Mouse (Mus musculus) CD4-positive, CD25-positive, alpha-beta regulatory T cell, adult 2 months (primary cell): ENCODE data around the gene Pycr2.
"Not testable (repeated sequence)": the region's sequence is repeated elsewhere in the genome, so short reads cannot be mapped to it uniquely, and the experiment has no call there.

ENCODE experiments used
- DNase-seq: peaks from one replicate; pipeline ENCODE4 v3.0.0-alpha.2; 2012; ENCODE audit warnings: low read depth, low spot score

Pycr2 gene

DNA sequence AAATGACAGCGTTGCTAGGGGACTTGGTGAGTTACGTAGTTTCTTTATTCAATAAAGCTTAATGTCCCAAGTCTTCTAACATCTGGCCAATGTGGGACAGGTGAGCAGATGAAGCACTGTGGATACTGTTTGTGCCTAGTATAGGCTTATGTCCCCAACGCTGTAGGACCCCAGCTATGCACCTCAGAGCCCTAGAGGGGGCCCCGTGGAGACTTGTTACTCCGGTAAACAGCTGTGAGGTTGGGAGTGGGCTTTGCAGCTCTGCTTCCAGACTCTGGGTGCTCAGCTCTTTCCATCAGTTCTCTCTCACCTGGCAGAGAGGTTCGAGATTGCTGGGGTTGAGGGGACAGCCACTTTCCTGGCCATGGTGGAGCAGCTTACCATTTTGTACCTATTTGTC lies 1.2 kb downstream of the Pycr2 start:
- no peak for DNase-seq

DNA sequence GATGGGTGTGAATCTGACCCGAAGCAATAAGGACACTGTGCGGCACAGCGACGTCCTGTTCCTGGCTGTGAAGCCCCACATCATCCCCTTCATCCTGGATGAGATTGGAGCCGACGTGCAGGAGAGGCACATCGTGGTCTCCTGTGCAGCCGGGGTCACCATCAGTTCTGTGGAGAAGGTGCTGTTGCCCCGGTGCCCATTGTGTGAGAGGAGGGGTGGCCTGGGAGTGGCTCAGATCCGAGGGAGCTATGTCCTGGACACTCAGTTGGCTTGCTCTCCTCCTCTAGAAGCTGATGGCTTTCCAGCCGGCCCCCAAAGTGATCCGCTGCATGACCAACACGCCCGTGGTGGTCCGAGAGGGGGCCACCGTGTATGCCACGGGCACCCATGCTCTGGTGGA lies 1.8 kb downstream of the Pycr2 start:
- DNase-seq: no peak

DNA sequence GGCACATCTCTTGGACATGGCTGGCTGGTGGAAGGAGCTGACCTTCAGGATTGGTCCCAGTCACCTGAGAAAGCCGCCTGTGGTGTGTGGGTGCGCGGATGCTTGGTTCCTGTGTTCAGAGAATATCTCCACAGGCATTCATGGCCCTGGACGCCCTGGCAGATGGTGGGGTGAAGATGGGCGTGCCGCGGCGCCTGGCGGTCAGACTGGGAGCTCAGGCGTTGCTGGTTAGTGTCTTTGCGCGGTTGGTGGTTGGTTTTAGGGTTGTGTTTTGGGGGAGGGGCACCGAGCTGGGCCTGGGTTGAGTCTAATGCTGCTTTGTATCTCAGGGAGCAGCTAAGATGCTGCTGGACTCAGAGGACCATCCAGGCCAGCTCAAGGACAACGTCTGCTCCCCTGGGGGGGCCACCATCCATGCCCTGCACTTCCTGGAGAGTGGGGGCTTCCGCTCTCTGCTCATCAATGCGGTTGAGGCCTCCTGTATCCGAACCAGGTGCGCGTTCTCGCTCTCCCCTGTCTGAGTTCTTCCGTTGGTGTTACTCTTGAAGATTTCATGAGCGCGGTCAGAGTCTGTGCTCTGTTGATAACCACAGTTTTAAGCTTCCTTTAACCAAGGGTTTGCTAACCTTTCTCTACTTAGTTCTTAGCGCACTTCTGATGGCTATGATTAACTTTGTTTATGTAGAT lies 2.5 kb downstream of the Pycr2 start:
- peak; percentile 47 for DNase-seq

DNA sequence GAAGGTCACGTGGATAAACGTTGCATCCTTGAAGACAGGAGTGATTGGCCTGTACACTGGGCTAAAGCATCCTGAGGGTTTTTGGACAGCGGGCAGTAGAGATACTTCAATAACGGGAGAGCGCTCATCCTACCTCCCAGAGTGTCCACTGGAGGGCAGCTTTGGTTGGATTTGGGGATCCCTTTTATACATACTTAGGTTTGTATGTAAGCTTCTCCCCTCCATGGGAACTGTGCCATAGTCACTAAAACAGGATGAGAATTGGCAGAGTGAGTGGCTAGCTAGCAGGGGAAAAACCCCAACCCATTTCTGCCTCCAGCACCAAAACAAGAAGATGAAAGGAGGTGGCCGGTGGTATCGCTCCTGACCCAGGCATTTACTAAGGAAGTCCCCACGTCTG lies 7.0 kb downstream of the Pycr2 start:
- no peak for DNase-seq

GRCm38 (mm10) chr1:180911653-180912287 lies 7.7 kb downstream of the Pycr2 start:
- peak; percentile 76 for DNase-seq

DNA sequence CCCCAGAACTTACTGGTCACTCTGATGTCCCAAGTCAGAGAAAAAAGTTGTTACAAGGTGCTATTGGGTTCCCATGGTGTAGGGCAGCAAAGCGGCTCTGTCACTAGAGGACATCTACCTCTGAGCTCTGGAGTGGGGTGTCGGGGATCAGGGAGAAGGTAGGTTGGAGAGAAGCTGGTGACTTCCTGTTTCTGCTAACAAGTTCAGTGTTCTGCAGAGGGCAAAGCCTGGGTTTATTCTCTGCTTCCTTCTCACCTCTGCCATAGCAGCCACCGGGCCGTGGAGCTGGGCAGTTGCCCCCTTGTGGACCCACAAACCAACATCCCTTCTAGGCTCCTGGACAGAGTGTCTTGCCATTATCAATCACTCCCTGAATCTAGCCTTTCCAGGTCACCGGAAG lies 8.7 kb downstream of the Pycr2 start:
- DNase-seq: peak; percentile 28

- no peak for DNase-seq
Observed at GRCm38 (mm10) chr1:180913797-180914196, 9.7 kb downstream of the Pycr2 start.

GRCm38 (mm10) chr1:180916425-180916824 lies 12.3 kb downstream of the Pycr2 start:
- peak; percentile 70 for DNase-seq

- DNase-seq: no peak
Observed at GRCm38 (mm10) chr1:180917053-180917452, 13.0 kb downstream of the Pycr2 start.

DNA sequence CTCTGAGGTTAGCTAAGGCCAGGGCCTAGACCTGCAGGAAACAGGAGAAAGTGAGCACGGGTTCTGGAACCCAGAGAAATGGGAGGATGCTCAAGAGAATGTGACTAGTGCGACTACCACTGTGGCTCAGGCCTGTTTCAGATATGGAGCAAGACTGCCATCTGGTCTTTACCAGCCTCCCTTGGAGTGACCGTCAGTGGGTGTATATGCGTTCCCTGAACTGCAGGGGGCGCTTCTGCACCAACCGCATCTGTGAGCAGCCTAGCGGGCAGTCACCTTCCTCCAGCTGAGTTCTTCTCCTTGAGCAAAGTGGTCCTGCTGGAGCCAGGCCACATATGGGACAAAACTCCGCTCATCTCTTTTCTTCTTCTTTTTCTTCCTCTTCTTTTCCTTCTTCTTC lies 15.6 kb downstream of the Pycr2 start:
- DNase-seq: peak; percentile 38

DNA sequence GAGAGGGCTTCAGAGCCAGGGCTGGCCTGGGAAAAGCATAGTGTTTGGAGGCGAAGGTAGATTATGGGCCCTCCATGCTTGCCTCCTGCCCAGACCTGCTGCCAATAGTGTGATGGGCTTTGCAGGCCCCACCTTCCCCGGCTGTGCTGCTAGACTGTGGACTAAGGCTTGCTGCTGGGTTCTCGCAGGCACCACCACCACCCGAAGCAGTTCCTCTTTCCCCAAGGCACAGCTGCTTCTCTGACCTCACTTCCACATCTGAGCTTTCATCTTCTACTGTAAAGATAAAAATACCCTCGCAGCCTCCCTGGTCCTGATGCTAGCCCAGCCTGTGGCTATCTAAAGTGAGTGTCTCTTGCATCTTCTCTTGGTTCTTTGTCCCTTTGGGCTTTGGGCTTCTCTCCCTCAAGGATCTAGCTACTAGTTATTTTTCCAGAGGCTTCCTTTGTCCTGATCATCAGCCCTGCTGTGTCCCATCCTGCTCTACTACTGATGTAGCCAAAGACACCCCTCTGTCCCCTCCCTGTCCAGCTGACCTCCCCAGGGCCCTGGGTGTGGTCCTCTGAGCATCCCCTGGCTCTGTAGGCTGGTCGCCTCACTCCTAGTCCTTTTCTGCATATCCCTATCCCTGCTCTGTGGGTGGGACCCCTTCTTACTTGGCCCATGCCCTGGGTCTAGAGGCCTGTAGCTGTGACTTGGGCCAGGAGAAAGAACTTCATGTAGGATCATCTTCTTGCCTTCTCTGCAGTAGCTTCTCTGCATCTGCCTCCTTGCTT lies 18.4 kb downstream of the Pycr2 start:
- peak; percentile 44 for DNase-seq

GRCm38 (mm10) chr1:180924737-180925136 lies 20.6 kb downstream of the Pycr2 start:
- DNase-seq: no peak

DNA sequence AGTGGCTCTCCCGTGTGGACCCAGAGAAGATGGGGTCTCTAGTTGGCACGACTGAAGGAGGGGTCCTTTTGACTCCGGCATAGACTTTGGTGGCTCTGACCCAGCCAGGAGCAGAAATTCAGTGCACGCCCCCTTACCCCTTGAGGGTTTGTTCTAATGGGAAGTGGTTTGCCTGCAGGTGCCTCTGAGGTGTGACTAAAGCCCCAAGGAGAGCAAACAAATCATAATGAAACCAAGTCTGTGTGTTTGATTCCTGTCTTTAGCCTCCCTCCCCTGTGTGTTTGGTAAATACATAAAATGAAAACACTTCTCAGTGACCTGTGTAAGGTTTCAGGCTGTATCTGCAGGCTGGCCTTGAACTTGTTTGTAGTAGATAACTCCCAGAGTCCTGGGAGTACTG lies 22.2 kb downstream of the Pycr2 start:
- DNase-seq: peak; percentile 32

GRCm38 (mm10) chr1:180929599-180929998 lies 25.5 kb downstream of the Pycr2 start:
- DNase-seq: no peak

DNA sequence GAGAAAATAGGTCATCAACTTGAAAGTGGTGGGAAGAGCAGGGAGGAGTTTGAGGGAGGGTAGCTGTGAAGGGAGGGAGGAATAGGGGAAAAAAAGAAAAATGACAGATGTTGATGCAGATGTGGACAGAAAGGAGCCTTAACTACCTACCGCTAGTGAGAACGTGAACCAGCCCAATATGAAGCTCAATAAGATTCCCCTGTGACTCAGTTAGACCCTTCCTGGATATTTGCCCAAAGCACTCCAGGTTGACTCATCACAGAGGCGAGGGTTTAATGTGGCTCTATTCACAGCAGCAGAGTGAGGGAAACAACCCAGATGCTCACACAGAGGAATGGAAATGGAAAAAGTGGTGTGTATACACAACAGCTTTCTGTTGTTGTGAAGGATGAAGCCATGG lies 27.0 kb downstream of the Pycr2 start:
- DNase-seq: no peak

DNA sequence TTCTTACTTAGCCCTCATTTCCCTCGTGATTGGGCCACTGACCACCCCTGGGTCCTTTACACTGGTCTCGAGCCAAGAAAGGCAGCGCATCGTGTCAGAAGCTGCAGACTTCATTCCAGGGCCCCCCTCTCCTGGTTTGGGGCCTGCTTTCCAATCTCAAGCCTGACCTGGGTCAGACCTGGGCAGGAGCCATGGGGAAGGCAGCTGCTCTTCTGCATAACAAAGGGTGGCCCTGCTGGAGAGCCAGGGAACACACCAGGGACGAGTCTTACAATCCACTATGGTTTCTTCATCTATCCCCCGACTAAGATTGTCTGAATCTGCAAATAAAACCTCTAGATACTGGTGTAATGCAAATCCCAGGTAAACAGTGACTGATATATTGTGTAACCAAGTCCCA lies 29.6 kb downstream of the Pycr2 start:
- DNase-seq: no peak

- DNase-seq: no peak
Observed at GRCm38 (mm10) chr1:180934467-180935419, 30.6 kb downstream of the Pycr2 start, which contains the start of gene Lefty1. Gene Lefty1, plus strand, starts transcription at chr1:180935022.

DNA sequence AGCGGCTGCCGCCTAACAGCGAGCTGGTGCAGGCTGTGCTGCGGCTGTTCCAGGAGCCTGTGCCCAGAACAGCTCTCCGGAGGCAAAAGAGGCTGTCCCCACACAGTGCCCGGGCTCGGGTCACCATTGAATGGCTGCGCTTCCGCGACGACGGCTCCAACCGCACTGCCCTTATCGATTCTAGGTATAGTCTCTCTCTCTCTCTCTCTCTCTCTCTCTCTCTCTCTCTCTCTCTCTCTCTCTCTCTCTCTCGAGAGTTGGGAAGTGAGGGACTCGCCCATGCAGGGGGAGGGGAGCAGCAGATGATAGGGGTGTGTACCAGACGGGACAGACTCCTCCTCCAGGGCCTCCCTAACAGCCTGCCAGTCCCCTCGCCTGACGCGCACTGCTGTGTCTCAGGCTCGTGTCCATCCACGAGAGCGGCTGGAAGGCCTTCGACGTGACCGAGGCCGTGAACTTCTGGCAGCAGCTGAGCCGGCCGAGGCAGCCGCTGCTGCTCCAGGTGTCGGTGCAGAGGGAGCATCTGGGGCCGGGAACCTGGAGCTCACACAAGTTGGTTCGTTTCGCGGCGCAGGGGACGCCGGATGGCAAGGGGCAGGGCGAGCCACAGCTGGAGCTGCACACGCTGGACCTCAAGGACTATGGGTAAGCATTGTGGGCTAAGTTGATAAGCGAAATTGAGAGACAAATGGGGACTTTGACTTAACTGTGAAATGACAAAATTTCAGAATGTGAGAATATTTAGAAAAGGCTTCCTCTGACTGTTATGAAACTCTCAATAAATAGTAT lies 32.7 kb downstream of the Pycr2 start:
- peak; percentile 45 for DNase-seq

GRCm38 (mm10) chr1:180937631-180938030 lies 33.5 kb downstream of the Pycr2 start:
- DNase-seq: not testable (repeated sequence)

- peak; percentile 57 for DNase-seq
Observed at GRCm38 (mm10) chr1:180938781-180939180, 34.7 kb downstream of the Pycr2 start.
